Mouse (Mus musculus): ENCODE measurements at regions not wholly inside any gene's neighbourhood (a gene's known extent, or its start where the extent isn't known, plus 50 kb on each side); places are given as distances from the start of the nearest gene placed in this dataset.

- Histone ChIP-seq H3K27me3 (ENCODE audit: low read depth, poor library complexity, severe bottlenecking) (peaks cover 75% of the 10 kb centered on the region), H3K36me3 (no peaks in the 10 kb centered on the region), H3K27ac (replicated peaks) (peak overlapping the region; percentile 73; the same call in 1 of the 2 replicates), H3K4me1 (peaks cover 39% of the 10 kb centered on the region), H3K4me3 (no peak overlapping the region), H3K9me3 (replicated peaks) (no peaks in the 10 kb centered on the region)
- 45% methylated on average over 7 of the region's 7 CpGs for WGBS
- DNase-seq (ENCODE audit: low spot score): no peak
Observed at GRCm38 (mm10) chr4:125923225-125923624, 101.1 kb upstream of the Csf3r start.

GRCm38 (mm10) chr4:125928196-125928595 is 96.2 kb upstream of the Csf3r start:
- Histone ChIP-seq H3K27me3 (ENCODE audit: low read depth, poor library complexity, severe bottlenecking) (peaks cover 50% of the 10 kb centered on the region), H3K4me1 (peaks cover 39% of the 10 kb centered on the region), H3K4me3 (no peak overlapping the region), H3K36me3 (no peaks in the 10 kb centered on the region), H3K27ac (replicated peaks) (no peak overlapping the region; the same call in 1 of the 2 replicates), H3K9me3 (replicated peaks) (no peaks in the 10 kb centered on the region)
- 46% methylated on average over 4 of the region's 4 CpGs for WGBS
- DNase-seq (ENCODE audit: low spot score): no peak

GRCm38 (mm10) chr4:125929122-125929772 is 95.1 kb upstream of the Csf3r start:
- DNase-seq (ENCODE audit: low spot score): no peak
- H3K4me3 ChIP-seq: no peak overlapping the region
- peaks cover 50% of the 10 kb centered on the region for H3K27me3 ChIP-seq (ENCODE audit: low read depth, poor library complexity, severe bottlenecking)
- 71% methylated on average over 17 of the region's 17 CpGs for WGBS
- H3K36me3 ChIP-seq: no peaks in the 10 kb centered on the region
- H3K27ac ChIP-seq (replicated peaks): peak overlapping the region; percentile 69; the same call in 1 of the 2 replicates
- no peaks in the 10 kb centered on the region for H3K9me3 ChIP-seq (replicated peaks)
- peaks cover 42% of the 10 kb centered on the region for H3K4me1 ChIP-seq

GRCm38 (mm10) chr4:125930764-125931163 is 93.6 kb upstream of the Csf3r start:
- Histone ChIP-seq H3K4me3 (no peak overlapping the region), H3K36me3 (no peaks in the 10 kb centered on the region), H3K4me1 (peaks cover 42% of the 10 kb centered on the region), H3K9me3 (replicated peaks) (no peaks in the 10 kb centered on the region), H3K27ac (replicated peaks) (no peak overlapping the region), H3K27me3 (ENCODE audit: low read depth, poor library complexity, severe bottlenecking) (peaks cover 41% of the 10 kb centered on the region)
- DNase-seq (ENCODE audit: low spot score): no peak
- 74% methylated on average over 10 of the region's 10 CpGs for WGBS

- Histone ChIP-seq H3K4me1 (peaks cover 42% of the 10 kb centered on the region), H3K27ac (replicated peaks) (no peak overlapping the region), H3K4me3 (no peak overlapping the region), H3K27me3 (ENCODE audit: low read depth, poor library complexity, severe bottlenecking) (peaks cover 41% of the 10 kb centered on the region), H3K36me3 (no peaks in the 10 kb centered on the region), H3K9me3 (replicated peaks) (no peaks in the 10 kb centered on the region)
- DNase-seq (ENCODE audit: low spot score): no peak
- 70% methylated on average over 6 of the region's 6 CpGs for WGBS
Observed at GRCm38 (mm10) chr4:125931321-125931720, 93.0 kb upstream of the Csf3r start.

- Histone ChIP-seq H3K4me1 (peaks cover 42% of the 10 kb centered on the region), H3K27me3 (ENCODE audit: low read depth, poor library complexity, severe bottlenecking) (peaks cover 34% of the 10 kb centered on the region)
Observed at GRCm38 (mm10) chr4:125932036-125932756, 92.2 kb upstream of the Csf3r start.

GRCm38 (mm10) chr4:125936357-125936756 is 88.0 kb upstream of the Csf3r start:
- peaks cover 6% of the 10 kb centered on the region; the same call in 1 of the 2 replicates for H3K27me3 ChIP-seq (ENCODE audit: low read depth, poor library complexity, severe bottlenecking)
- H3K4me3 ChIP-seq: no peak overlapping the region
- H3K27ac ChIP-seq (replicated peaks): no peak overlapping the region
- H3K4me1 ChIP-seq: peaks cover 19% of the 10 kb centered on the region
- 75% methylated on average over 7 of the region's 7 CpGs for WGBS
- no peaks in the 10 kb centered on the region for H3K36me3 ChIP-seq
- DNase-seq (ENCODE audit: low spot score): no peak
- no peaks in the 10 kb centered on the region for H3K9me3 ChIP-seq (replicated peaks)

More at GRCm38 (mm10) chr4:125932036-125932756, 92.2 kb upstream of the Csf3r start:
- DNase-seq (ENCODE audit: low spot score): no peak
- WGBS: 82% methylated on average over 22 of the region's 22 CpGs
- Histone ChIP-seq H3K36me3 (no peaks in the 10 kb centered on the region), H3K9me3 (replicated peaks) (no peaks in the 10 kb centered on the region), H3K4me3 (no peak overlapping the region), H3K27ac (replicated peaks) (0 out of 2 replicates have a peak overlapping the region, but pooled peaks have one; percentile 33)

GRCm38 (mm10) chr4:125938186-125938585 is 86.2 kb upstream of the Csf3r start:
- Histone ChIP-seq H3K4me1 (peaks cover 12% of the 10 kb centered on the region), H3K27me3 (ENCODE audit: low read depth, poor library complexity, severe bottlenecking) (peaks cover 6% of the 10 kb centered on the region; the same call in 1 of the 2 replicates), H3K4me3 (no peak overlapping the region), H3K36me3 (no peaks in the 10 kb centered on the region), H3K27ac (replicated peaks) (0 out of 2 replicates have a peak overlapping the region, but pooled peaks have one; percentile 33), H3K9me3 (replicated peaks) (no peaks in the 10 kb centered on the region)
- WGBS: 42% methylated on average over 6 of the region's 6 CpGs
- no peak for DNase-seq (ENCODE audit: low spot score)

GRCm38 (mm10) chr4:125941266-125941665 is 83.1 kb upstream of the Csf3r start:
- Histone ChIP-seq H3K27me3 (ENCODE audit: low read depth, poor library complexity, severe bottlenecking) (no peaks in the 10 kb centered on the region; the same call in 1 of the 2 replicates), H3K4me3 (no peak overlapping the region), H3K27ac (replicated peaks) (no peak overlapping the region), H3K9me3 (replicated peaks) (no peaks in the 10 kb centered on the region), H3K4me1 (peaks cover 12% of the 10 kb centered on the region), H3K36me3 (no peaks in the 10 kb centered on the region)
- WGBS: 64% methylated on average over 5 of the region's 5 CpGs
- no peak for DNase-seq (ENCODE audit: low spot score)

- peak; percentile 43 for DNase-seq (ENCODE audit: low spot score)
- Histone ChIP-seq H3K27me3 (ENCODE audit: low read depth, poor library complexity, severe bottlenecking) (no peaks in the 10 kb centered on the region; the same call in 1 of the 2 replicates), H3K4me1 (peaks cover 12% of the 10 kb centered on the region), H3K27ac (replicated peaks) (no peak overlapping the region), H3K9me3 (replicated peaks) (no peaks in the 10 kb centered on the region), H3K4me3 (no peak overlapping the region), H3K36me3 (no peaks in the 10 kb centered on the region)
- 53% methylated on average over 3 of the region's 3 CpGs for WGBS
Observed at GRCm38 (mm10) chr4:125941916-125942315, 82.4 kb upstream of the Csf3r start.

- no peaks in the 10 kb centered on the region for H3K36me3 ChIP-seq
- 65% methylated on average over 2 of the region's 2 CpGs for WGBS
- no peak for DNase-seq (ENCODE audit: low spot score)
- H3K27ac ChIP-seq (replicated peaks): peak overlapping the region; percentile 75
- no peak overlapping the region for H3K4me3 ChIP-seq
- peaks cover 7% of the 10 kb centered on the region; the same call in 1 of the 2 replicates for H3K4me1 ChIP-seq
- H3K9me3 ChIP-seq (replicated peaks): no peaks in the 10 kb centered on the region
- no peaks in the 10 kb centered on the region; the same call in 1 of the 2 replicates for H3K27me3 ChIP-seq (ENCODE audit: low read depth, poor library complexity, severe bottlenecking)
Observed at GRCm38 (mm10) chr4:125945062-125945461, 79.3 kb upstream of the Csf3r start.

GRCm38 (mm10) chr4:125959426-125959825 is 64.9 kb upstream of the Csf3r start:
- Histone ChIP-seq H3K27me3 (ENCODE audit: low read depth, poor library complexity, severe bottlenecking) (peaks cover 12% of the 10 kb centered on the region), H3K36me3 (no peaks in the 10 kb centered on the region), H3K4me1 (0 out of 2 replicates have a peak, but pooled peaks cover 4% of the 10 kb centered on the region), H3K27ac (replicated peaks) (no peak overlapping the region), H3K4me3 (no peak overlapping the region), H3K9me3 (replicated peaks) (no peaks in the 10 kb centered on the region)
- DNase-seq (ENCODE audit: low spot score): no peak
- WGBS: 78% methylated on average over 9 of the region's 9 CpGs

Data from midbrain, embryonic 10.5 days (tissue).